Comparison of ENCODE assay signal across 8 mouse cellular contexts in the genomic region with DNA sequence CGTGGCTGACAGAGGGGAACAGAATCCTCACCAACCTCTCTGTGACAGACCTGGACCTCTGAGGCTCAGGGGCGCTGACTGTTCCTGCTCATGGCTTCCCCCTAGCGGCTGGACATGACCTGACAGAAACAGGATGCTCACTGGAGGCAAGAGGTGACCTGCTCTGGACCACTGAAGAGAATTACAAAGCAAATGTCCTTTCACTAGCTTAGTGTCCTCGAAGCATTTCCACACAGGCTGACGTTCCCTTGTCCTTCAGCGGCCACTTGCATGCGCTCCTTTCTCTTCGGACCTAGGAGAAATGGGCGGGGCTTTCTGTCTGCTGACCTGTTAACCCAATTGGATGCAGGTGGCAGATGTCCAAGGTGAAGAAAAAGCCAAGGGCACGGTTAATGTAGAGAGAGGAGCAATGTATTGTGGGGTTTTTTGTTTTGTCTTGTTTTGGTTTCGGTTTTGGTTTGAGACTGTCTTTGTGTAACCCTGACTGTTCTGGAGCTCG. TPM values are rescaled to one million over a fixed set of nuclear protein-coding genes. Genes with fewer than 3 reads are reported as not detected.
DNase-seq lines count a peak whose midpoint lies in the region; ATAC-seq and TF ChIP-seq lines count a peak whose summit lies in the region.

No protein-coding gene starts in this region.

- H3K27me3 ChIP-seq in intestine, embryonic 15.5 days (replicated peaks), result no peaks in the 10 kb centered on the region
- no peaks in the 10 kb centered on the region for H3K27me3 ChIP-seq in small intestine, adult 2 months (ENCODE audit: control insufficient read depth, insufficient read depth, low read length)

- no peak overlapping the region for H3K9ac ChIP-seq in intestine, embryonic 15.5 days

- H3K4me3 ChIP-seq in intestine, embryonic 15.5 days (replicated peaks), result peak overlapping the region; percentile 19
- peak overlapping the region; percentile 59 for H3K4me3 ChIP-seq in small intestine, adult 2 months (ENCODE audit: low read depth, low read length)

- peaks cover 2% of the 10 kb centered on the region; the same call in 1 of the 2 replicates for H3K4me1 ChIP-seq in intestine, embryonic 15.5 days (replicated peaks)
- H3K4me1 ChIP-seq in small intestine, adult 2 months (ENCODE audit: control insufficient read depth, insufficient read depth, insufficient read length, low read length), result peaks cover 7% of the 10 kb centered on the region; the same call in 1 of the 2 replicates

- no peaks in the 10 kb centered on the region for H3K9me3 ChIP-seq in intestine, embryonic 15.5 days

- DNase-seq in adrenal gland, adult 18-20 months (ENCODE audit: low spot score in 2 of 2), result peak; percentile 86 to 87
- DNase-seq in cerebellum, postnatal 36 days, result peak; percentile 77 to 82
- DNase-seq in gastrocnemius, postnatal 10 days, result peak; percentile 82
- DNase-seq in left cerebral cortex, postnatal 36 days (ENCODE audit: low spot score in 2 of 2), result peak; percentile 54 to 63
- peak; percentile 78 for DNase-seq in mesoderm, embryonic 11.5 days (ENCODE audit: low read depth, low spot score)

- H3K36me3 ChIP-seq in intestine, embryonic 15.5 days, result no peaks in the 10 kb centered on the region
- no peaks in the 10 kb centered on the region for H3K36me3 ChIP-seq in small intestine, adult 2 months (ENCODE audit: control insufficient read depth, insufficient read depth, low read length)

- peak; percentile 79 for ATAC-seq in intestine, embryonic 15.5 days
- no peak for ATAC-seq in erythroid progenitor cell, adult 5-6 weeks (replicated peaks; ENCODE audit: low FRiP score, poor library complexity, severe bottlenecking)

- peak overlapping the region; percentile 54 for H3K4me2 ChIP-seq in intestine, embryonic 15.5 days (replicated peaks)

- TF ChIP-seq POLR2A in small intestine, adult 2 months (IDR thresholded peaks at IDR 0.05; ENCODE audit: low read depth, low read length), result no peak

- H3K27ac ChIP-seq in intestine, embryonic 15.5 days, result no peak overlapping the region
- peak overlapping the region; percentile 69 for H3K27ac ChIP-seq in small intestine, adult 2 months (ENCODE audit: insufficient read depth, low read depth, low read length)

- intact Hi-C loops in left cerebral cortex, postnatal 36 days (cut with DNase I), result no loop called here

- TF ChIP-seq CTCF in small intestine, adult 2 months (IDR thresholded peaks at IDR 0.05; ENCODE audit: extremely low read depth, insufficient read length, insufficient replicate concordance, low read depth, low read length), result peak; percentile 90

- 20% methylated on average over 12 of the region's 12 CpGs for WGBS in intestine, embryonic 15.5 days
- WGBS in small intestine, adult 2 months, result 10% methylated on average over 12 of the region's 12 CpGs

RNA-seq across cellular contexts. Expression of gene Ankrd33, which starts 10.0 kb away (rescaled TPM):
- under 1 TPM; 0.42 to 0.70 TPM for total RNA-seq in adrenal gland, adult 18-20 months (2021)
- total RNA-seq in gastrocnemius, postnatal 10 days (2021), result not detected
- polyA plus RNA-seq in intestine, embryonic 15.5 days (2015; fragmentation: Nextera tagmentation; extraction: Ambion mirVana), result not detected in 2 replicates
- total RNA-seq in left cerebral cortex, postnatal 36 days (2021), result under 1 TPM in 1 of 2 experiments, not detected in 1; 0.27 TPM
- not detected in 2 replicates for polyA plus RNA-seq in small intestine, adult 2 months (2012; rRNA removed)
- total RNA-seq in erythroid progenitor cell, adult 5-6 weeks (2015; ENCODE audit: low replicate concordance), result not detected in 2 replicates
- not detected in 2 replicates for total RNA-seq in erythroid progenitor cell, adult 5-6 weeks (2017; ENCODE audit: low replicate concordance)

RNA-seq across cellular contexts. Expression of gene Acvrl1, which starts 22.8 kb away (rescaled TPM):
- total RNA-seq in adrenal gland, adult 18-20 months (2021), result 10 to 100 TPM; 19.1 to 26.1 TPM
- 10 to 100 TPM; 15.1 to 18.2 TPM for total RNA-seq in gastrocnemius, postnatal 10 days (2021)
- 27.3 and 27.6 TPM in 2 replicates for polyA plus RNA-seq in intestine, embryonic 15.5 days (2015; fragmentation: Nextera tagmentation; extraction: Ambion mirVana)
- 10 to 100 TPM; 13.2 to 16.7 TPM for total RNA-seq in left cerebral cortex, postnatal 36 days (2021)
- 19.6 and 35.5 TPM in 2 replicates for polyA plus RNA-seq in small intestine, adult 2 months (2012; rRNA removed)
- 1.1 and 23.1 TPM in 2 replicates for total RNA-seq in erythroid progenitor cell, adult 5-6 weeks (2015; ENCODE audit: low replicate concordance)
- 0.08 and 1.3 TPM in 2 replicates for total RNA-seq in erythroid progenitor cell, adult 5-6 weeks (2017; ENCODE audit: low replicate concordance)

RNA-seq across cellular contexts. Expression of gene Fignl2, which starts 27.2 kb away (rescaled TPM):
- total RNA-seq in adrenal gland, adult 18-20 months (2021), result 1 to 10 TPM; 4.7 to 7.1 TPM
- total RNA-seq in gastrocnemius, postnatal 10 days (2021), result 1 to 10 TPM; 1.9 to 3.4 TPM
- 0.18 and 0.19 TPM in 2 replicates for polyA plus RNA-seq in intestine, embryonic 15.5 days (2015; fragmentation: Nextera tagmentation; extraction: Ambion mirVana)
- total RNA-seq in left cerebral cortex, postnatal 36 days (2021), result 1 to 10 TPM; 1.5 TPM
- polyA plus RNA-seq in small intestine, adult 2 months (2012; rRNA removed), result 2.9 and 7.8 TPM in 2 replicates
- not detected in 2 replicates for total RNA-seq in erythroid progenitor cell, adult 5-6 weeks (2015; ENCODE audit: low replicate concordance)
- total RNA-seq in erythroid progenitor cell, adult 5-6 weeks (2017; ENCODE audit: low replicate concordance), result not detected in 2 replicates

RNA-seq across cellular contexts. Expression of gene Gm47841, which starts 58.3 kb away (rescaled TPM):
- not detected for total RNA-seq in adrenal gland, adult 18-20 months (2021)
- not detected for total RNA-seq in gastrocnemius, postnatal 10 days (2021)
- not detected in 2 replicates for polyA plus RNA-seq in intestine, embryonic 15.5 days (2015; fragmentation: Nextera tagmentation; extraction: Ambion mirVana)
- total RNA-seq in left cerebral cortex, postnatal 36 days (2021), result not detected
- 0.18 TPM in 1 of 2 replicates, not detected in the other for polyA plus RNA-seq in small intestine, adult 2 months (2012; rRNA removed)
- not detected in 2 replicates for total RNA-seq in erythroid progenitor cell, adult 5-6 weeks (2015; ENCODE audit: low replicate concordance)
- total RNA-seq in erythroid progenitor cell, adult 5-6 weeks (2017; ENCODE audit: low replicate concordance), result not detected in 2 replicates
